Mouse (Mus musculus): Measurements from ENCODE around the gene Smg8. TPM values are rescaled to one million over a fixed set of nuclear protein-coding genes. Genes with fewer than 3 reads are reported as not detected.
A peak's percentile ranks its signal among the peaks of the same experiment; 100 is the strongest.

Gene Smg8
- total RNA-seq (2021) = 1 to 10 TPM; 9.2 to 9.7 TPM

DNA sequence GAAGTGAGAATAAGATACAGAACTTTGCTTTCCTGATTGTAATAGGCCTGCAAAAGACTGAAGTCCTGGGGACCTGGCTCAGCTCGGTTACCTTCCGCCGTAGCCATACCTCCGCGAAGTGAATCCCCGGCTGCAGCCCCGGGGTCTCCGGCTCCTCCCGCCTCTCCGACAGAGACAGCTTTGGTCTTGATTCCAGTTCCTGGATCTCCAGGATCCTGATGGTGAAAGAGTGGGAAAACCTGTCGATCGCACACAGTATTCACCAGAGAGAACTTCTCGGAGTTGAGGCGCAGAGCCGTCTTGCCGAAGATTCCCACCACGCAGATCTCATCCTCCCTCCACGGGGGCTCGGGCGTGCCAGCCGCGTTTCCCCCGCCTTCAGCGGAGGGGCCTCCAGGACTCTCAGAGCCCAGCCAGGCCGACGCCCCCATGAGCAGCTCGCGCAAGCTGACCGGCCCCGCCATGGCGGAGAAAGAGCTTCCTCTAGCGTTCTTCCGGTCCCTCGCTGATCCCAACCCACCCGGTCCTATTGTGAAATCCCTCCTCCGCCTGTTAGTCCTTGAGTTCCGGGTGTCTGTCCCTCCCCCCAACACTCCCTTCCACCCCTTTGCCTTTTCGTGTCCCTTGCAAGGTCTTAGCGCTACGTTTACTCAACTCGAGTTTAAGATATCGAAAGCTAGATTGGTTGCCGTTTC, at the start of gene Smg8:
Gene Smg8 (minus strand): TSS at position 485 of the 695 bp plus-strand sequence.
- DNase-seq = peak; percentile 80
- intact Hi-C loops (cut with DNase I) = no loop called here

DNA sequence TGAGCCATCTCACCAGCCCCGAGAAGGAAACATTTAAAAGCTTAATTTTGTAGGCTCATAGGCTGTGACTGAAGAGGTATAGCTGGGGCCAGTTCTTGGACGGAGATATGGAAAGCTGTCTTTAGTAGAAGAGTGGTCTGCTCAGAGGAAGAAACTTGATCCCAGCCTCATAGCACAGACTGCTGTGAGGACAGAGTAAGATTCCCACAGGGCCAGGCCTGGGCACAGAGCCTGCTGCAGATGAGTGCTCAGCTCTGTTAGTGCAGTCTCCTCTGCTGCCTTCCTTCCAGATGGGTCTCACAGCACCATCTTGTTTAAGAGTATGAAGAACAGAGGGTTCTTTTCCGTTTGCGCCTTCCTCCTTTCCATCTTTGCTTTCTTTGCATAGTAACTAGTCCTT, 49.7 kb upstream of the Smg8 start:
- no peak for DNase-seq
- intact Hi-C loops (cut with DNase I) = no loop called here

DNA sequence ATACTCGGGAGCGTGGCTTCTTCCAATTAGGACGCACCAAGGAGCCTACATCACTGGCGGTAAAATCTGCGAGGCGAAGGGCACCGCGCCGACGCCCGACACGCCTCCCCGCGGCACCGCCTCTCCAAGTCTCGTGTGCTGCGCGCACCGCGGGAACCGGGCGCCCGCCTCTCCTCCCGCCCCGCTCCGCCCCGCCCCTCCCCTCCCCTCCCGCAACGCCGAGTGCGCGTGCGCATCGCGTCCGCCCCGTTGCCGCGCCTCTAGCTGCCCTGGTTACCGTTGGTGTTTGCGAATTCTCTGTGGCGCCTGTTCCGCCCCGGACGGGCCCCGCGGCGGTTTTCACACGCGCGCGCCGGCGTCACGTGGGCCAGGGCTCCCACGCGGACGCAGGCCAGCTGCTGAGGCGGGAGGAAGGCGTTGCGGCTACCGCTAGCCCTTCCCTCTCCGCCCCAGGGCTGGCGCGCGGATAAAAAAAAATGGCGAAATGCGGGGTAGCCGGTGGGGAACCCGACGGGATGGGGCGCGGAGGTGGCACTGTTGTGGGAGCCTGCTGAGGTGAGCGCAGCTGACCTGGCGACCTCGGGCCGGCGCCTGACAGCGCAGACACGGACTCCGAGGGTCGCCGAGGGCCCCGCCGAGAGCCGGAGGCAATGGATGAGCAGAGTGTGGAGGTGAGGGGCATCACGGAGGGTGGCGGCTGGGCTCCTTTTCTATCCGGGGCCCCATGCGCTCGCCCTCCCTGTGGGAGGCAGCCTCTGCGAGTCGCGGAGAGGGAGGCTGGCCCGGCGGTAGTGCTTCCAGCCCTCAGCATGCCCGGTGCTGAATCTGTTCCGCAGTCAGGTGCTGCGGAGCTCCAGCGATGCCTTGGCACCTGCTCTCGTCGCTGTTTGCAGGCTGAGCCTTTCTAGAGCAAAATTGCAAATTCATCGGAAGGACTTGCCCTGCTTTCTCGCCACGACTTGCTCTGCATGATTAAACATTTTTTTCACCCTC, 40.5 kb upstream of the Smg8 start, which contains the start of gene Trim37:
Gene Trim37 (plus strand): TSS at position 254 of the 993 bp plus-strand sequence.
- intact Hi-C loops (cut with DNase I) = loop anchor here (1.0 kb wide), 1 partner anchor 18 kb away; the partner anchor contains the start of gene Ska2
- peak; percentile 85 to 88 for DNase-seq

DNA sequence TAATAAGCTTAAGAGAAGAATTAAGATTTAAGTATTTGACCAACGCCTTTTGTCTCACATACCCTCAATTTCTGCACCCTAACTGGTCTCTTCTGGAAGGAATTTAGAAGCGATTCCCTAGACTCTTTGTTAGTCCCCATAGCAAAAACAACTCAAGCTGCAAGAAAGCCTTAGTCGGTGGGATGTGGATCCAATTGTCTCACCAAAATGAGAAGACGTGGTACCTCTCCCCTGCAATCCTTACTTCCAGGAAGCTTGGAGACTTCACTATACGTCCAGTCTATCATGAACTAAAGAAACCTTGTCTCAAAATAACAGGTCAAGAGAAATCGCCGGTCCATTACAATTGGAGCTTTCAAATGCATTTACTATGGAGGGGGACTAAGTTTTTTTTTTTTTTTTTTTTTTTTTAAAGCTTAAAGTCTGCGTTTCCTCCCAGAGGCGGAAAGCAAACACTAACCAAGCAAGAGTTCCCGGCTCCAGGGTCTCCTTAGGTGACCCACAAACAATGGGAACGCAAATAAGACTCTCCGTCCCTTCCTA, 39.8 kb upstream of the Smg8 start:
- intact Hi-C loops (cut with DNase I) = no loop called here
- no peak for DNase-seq

DNA sequence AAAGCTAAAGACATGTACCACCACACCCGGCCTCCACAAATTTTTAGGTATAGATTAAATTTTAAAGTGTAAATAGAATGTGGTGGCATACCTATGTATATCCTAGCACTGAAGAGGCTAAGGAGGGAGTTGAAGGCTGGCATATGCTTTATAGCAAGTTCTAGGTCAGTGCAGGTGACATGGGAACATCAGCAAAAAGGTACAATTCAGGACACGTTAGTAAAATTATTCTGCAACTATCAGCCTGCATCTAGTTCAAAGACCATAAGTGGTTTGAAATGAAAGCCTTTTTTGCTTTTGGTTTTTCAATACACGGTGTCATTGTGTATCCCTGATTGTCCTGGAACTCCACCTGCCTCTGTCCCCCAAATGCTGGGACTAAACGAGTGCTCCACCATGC, 39.0 kb upstream of the Smg8 start:
- intact Hi-C loops (cut with DNase I) = no loop called here

DNA sequence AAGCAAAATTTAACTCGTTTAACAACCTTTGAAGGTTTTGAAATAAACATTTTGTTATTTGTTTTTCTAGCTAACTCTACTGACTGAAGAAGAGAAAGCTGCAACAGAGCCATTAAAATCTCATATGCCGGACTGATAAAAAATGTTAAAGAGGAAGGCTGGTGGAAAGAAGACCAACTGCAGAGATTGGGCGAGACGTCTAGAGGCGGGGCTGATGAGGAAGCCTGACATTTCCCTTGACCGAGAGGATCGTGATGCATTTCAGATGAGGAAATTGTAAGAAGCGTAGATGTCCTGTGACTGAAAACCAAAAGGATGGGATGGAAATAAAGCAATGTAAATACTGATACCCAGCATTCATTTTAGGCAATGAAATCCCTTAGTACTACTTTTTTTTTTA, 35.3 kb upstream of the Smg8 start:
- intact Hi-C loops (cut with DNase I) = no loop called here
- no peak for DNase-seq

More for the DNA sequence above, 39.0 kb upstream of the Smg8 start:
- DNase-seq = no peak

DNA sequence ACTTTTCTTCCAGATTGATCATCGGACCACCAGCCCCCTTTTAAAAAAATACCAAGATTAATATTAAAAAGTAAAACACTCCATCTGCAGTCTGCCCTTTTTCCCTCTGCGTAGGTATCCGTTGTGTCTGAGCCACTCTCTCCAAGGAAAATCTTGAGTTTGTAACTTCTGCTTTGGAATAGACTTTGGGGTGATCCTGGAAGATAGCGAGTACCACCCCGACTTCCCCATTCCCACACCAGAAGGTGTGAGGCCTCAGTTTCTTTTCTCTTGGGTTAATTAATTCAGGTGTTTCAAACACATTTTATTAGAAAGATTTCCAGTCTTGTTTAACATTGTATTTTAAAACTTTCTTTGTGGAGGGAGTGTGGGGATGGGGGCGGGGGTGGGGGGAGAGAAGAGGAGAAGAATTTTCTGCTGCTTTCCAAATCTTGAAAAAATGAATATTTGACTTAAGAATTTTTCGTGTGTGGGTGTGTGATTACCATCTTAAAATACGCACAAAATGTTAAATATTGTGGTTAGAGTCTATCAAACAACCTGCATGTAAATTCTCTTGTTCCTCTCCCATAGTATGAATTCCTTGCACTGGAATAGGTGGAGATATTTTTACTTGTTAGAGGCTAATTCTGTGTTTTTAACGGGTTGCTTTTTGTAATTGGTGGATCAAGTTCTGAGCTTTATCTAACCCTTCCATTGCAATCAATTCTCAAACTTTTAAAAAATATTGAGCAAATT, 23.8 kb upstream of the Smg8 start:
- no peak for DNase-seq
- intact Hi-C loops (cut with DNase I) = no loop called here

DNA sequence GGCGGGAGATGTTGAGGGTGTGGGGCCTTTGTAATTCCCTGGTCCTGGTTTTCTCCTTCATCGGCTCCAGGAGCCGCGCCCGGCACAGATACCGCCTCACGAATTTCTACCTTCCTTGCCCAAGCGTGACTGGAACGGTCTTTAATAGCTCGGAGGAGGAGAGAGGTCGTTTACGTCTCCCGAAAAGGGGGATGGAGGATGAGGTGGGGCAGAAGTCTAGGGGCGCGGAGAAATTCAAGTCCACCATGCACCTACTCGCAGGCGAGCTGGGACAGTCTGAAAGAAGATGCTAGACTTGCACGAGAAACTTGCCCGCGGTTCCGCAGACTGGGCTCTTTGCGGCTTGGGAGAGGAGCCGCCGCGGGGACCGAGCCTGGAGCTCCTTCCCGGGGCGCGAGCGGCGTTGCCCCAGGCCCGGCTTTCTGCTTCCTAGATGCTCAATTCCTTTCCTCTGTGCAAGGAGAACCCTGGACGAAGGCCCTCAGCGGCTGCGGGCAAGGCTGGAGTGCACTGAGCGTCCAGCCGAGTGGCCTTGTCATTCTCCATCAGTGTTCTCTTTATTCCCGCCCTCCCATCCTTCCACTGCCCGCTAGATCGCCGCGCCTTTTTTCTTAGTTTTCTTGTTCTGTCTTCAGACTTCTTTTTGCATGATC, 23.1 kb upstream of the Smg8 start:
- peak in 1 of 2 experiments; percentile 18 for DNase-seq
- intact Hi-C loops (cut with DNase I) = loop anchor here (1.0 kb wide), 1 partner anchor 18 kb away; the partner anchor contains the start of gene Trim37

DNA sequence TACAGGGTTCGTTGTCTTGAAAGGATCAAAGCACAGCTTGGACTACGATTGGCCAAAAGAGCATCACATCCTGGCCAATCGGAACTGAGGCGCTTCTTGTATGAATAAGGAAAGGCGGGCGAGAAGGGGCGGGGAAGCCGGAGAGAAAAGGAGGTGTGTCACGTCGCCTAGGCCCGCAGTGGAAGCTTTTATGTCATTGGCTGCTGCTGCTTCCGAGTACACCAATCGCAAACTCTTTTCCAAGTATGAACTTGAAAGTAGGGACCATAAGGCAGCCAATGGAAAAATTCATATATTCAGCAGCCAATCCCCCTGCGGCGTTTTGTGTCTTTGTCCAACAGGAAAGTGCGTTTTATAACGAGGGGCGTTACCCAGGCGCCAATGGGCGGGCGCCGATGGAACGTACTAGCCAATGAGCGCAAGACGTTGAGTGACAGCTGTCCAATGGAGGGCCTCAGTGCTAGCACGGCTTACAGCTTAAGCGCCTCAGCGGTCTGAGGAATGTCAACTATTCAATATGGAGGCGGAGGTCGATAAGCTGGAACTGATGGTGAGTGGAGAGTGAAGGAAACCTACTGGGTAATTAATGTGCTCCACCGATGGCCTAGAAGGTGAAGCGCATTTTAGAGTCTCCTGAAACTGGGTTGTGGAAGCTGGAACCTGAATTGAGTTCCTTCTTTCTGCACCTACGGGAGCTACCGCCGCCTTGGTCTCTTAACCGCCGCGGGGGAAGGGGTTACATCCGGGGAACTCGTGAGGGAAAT, 22.4 kb upstream of the Smg8 start, which contains the start of gene Ska2:
Gene Ska2 (plus strand): TSS at position 480 of the 764 bp plus-strand sequence.
- intact Hi-C loops (cut with DNase I) = loop anchor here (1.0 kb wide), 1 partner anchor 18 kb away; the partner anchor contains the start of gene Trim37
- peak; percentile 92 to 93 for DNase-seq

DNA sequence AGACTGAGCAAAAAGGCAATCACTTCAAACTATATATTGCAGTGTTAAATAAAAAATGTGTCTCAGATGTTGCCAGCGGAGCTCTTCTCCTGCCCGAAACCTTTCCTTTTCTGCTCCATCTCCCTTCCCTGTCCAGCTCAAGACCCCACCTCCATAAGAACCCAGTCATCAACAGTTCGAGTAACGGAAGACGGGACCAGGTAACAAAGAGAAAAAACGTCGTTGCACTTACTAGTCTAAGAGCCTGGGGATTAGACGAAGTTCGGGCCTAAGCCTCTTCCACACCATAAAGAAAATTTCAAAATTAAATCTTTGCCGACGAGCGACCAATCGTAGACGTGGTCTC, 21.8 kb upstream of the Smg8 start, which contains the start of gene Prr11:
Gene Prr11 (minus strand): TSS at position 300 of the 346 bp plus-strand sequence.
- DNase-seq = no peak
- intact Hi-C loops (cut with DNase I) = no loop called here

DNA sequence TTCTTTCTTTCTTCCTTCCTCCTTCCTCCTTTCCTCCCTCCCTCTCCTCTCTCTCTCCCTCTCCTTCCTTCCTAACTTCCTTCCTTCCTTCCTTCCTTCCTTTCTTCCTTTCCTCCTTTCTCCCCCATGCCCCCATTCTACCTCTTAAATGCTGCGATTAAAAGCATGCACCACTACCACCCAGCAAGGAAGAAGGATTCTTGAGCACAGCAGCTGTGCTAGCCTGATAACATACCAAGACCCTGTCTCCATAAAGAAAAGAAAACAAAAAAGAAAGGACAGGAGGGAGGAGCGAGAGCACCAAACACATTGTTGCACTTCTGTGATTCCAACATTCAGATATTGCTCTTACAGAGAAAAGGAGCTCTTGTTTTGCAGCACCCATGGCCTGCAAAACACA, 568 bp upstream of the Smg8 start:
- intact Hi-C loops (cut with DNase I) = no loop called here
- DNase-seq = no peak

DNA sequence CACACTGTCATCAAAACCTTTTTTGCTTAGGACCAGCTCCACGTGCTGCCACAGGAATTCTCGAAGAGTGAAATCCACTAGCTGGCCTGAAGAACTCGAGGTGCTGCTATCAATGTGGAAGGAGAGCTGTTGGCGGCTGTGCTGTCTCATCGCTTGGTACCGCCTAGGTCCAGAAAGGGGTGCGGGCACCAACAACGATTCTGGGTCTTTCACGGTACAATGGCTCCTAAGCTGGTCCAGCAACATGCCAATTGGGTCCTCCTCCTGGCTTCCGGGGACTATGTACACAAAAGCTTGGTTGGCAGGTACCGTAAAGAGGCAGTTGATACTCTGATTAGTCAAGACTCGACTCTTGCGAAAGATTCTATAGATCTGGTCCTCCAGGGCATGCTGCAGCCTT, 1.1 kb downstream of the Smg8 start:
- intact Hi-C loops (cut with DNase I) = no loop called here
- no peak for DNase-seq

DNA sequence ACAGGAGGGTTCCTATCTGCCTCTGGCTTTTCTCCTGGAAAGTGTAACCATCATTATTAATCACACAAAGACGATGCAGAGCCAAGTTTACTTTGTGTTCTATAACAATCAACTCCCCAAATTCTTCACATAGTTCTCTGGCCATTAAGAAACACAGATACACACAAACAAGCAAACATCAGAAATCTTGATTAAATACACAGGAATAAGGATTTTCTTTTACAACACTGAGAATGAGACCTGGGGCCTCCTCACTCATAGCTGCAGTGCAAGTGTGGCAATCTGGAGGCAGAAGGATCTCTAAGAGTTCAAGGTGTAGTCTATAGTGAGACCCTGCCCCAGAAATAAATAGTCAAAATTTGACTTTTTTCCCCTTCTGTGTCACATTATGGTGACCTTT, 2.9 kb downstream of the Smg8 start:
- no peak for DNase-seq
- intact Hi-C loops (cut with DNase I) = no loop called here

DNA sequence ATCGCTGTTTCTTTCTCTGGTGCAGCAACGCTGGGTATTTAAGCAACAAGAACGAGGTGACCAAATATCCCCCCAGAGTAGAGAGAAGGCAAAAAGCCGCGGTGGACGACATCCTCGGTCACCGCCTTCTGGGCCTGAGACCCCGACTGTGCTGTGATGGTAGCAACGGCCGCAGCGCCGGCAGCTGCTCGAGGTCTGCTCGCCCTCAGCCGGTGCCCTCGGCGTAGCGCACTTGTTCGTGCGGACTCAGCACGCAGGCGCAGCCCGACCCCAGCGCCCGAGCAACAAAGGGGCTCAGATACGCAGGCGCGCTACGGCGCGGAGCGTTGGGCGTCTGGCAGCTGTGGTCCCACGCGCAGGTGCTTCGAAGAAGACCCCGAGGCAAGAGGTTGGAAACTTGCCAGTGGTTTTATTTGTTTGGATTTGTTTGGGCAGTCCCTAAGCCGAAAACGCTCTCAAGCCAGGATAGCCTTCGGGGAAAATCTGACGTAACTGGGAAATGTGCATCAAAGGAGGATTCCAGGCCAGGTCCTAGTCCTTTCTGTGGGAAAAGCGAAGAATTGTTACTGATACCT, 12.6 kb downstream of the Smg8 start, which contains the start of gene Gdpd1:
Gene Gdpd1 (minus strand): TSS at position 197 of the 575 bp plus-strand sequence.
- intact Hi-C loops (cut with DNase I) = no loop called here
- DNase-seq = peak; percentile 85 to 86

DNA sequence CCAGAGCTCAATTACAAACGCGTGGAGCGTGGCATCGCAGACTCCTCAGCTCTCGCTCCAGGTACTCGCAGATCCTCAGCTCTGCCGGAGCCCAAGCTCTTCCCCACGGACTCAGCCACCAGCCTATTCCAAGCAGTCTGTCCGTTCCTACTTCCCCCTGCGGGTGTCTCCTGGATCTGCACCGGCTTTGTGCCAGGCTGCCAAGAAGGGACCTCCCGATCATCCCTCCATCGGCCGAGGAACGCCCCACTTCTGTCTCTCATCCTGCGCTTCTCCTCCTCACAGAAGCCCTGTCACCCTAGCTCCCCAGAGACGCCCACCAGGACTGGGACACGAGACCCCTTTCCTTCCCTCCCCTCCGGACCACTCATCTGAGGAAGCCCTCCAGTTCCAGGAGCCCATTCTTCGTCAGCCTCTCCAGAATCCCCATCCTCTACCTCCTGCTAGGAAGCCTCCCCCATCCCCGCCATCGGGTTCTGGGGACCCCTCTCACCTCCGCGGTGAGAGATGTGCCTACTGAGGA, 13.2 kb downstream of the Smg8 start:
- intact Hi-C loops (cut with DNase I) = no loop called here
- DNase-seq = peak; percentile 61 to 70

DNA sequence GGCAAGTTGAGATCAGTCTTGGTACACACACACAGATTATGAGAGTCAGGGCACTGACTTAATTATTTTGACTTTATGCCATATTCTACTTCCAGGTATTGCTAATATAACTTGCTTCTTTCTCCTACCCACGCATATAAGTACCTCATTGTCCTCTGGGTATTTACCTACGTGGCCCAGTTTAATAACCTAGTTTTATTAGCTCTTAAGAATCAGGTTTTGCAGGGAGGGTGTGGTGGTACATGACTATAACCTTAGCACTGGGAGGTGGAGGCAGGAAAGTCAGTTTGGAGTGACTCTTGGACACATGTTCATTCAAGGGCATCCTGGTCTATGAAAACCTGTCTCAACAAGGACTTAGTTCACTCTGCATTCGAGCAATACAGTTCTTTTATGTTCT, 24.5 kb downstream of the Smg8 start:
- no peak for DNase-seq

DNA sequence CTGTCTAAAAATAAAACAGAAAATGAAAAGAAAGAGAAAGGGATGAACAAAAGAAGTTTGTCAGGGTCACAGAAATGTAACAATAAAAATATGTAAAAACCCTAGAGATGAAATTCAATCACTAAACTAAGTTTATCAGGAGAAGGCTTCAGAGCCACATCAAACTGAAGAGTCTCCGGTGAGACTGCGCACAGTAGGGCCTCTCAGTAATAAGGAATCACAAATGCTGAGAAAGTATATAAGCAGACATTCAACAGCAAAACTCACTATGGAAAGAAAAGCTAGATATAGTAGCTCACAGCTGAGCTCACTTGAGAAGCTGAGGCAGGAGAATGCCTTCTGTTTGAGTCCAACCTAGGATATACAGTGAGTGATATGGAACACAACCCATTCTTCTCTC, 26.2 kb downstream of the Smg8 start:
- DNase-seq = no peak
- intact Hi-C loops (cut with DNase I) = no loop called here

More for the DNA sequence above, 24.5 kb downstream of the Smg8 start:
- intact Hi-C loops (cut with DNase I) = no loop called here

DNA sequence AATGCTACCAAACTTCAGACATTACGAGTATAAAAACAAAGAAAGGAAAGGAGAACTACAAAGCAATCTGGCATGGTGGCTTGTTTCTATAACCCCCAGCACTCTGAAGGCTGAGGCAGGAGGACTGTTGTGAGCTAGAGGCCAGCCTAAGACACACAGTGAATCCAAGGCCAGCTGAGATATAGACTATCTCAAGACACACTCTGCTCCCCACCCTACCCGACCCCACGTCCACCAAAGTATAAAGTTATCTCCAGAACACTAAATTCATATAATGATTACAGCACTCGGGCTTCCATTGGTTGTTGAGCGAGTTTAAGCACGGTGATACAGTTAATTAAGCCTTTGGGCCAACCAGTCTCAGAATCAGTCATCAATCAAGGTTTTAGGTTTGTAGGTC, 30.3 kb downstream of the Smg8 start:
- DNase-seq = no peak
- intact Hi-C loops (cut with DNase I) = no loop called here

Data from heart, postnatal 36 days (tissue).